Mouse (Mus musculus) testis, adult 2 months (tissue): ENCODE measurements around the gene Ppp1r37.

Experiments used
- CTCF ChIP-seq: fragments of 200-500 bp; IDR thresholded peaks from 2 replicates; pipeline ENCODE4 v1.5.1; 2012; ENCODE audit warnings: low read depth, mild to moderate bottlenecking, inconsistent platforms, low read length, moderate library complexity; ENCODE audit not compliant: control insufficient read depth, insufficient read depth, insufficient replicate concordance
- POLR2A ChIP-seq: fragments of 200-500 bp; IDR thresholded peaks from 2 replicates; pipeline ENCODE4 v1.6.1; 2012; ENCODE audit warnings: low read depth, mild to moderate bottlenecking, inconsistent platforms, low read length, moderate library complexity; ENCODE audit not compliant: control insufficient read depth

GRCm38 (mm10) chr7:19573776-19574140, 10.9 kb upstream of the Ppp1r37 start:
- TF ChIP-seq POLR2A: no peak
- no peak for TF ChIP-seq CTCF
